Mouse (Mus musculus): ENCODE measurements around the gene Ppcdc. TPM values are rescaled to one million over a fixed set of nuclear protein-coding genes. Genes with fewer than 3 reads are reported as not detected.

Gene Ppcdc
- total and polyA plus RNA-seq, 3 experiments = 38.8 to 50.3 (median 44.1) TPM

DNA sequence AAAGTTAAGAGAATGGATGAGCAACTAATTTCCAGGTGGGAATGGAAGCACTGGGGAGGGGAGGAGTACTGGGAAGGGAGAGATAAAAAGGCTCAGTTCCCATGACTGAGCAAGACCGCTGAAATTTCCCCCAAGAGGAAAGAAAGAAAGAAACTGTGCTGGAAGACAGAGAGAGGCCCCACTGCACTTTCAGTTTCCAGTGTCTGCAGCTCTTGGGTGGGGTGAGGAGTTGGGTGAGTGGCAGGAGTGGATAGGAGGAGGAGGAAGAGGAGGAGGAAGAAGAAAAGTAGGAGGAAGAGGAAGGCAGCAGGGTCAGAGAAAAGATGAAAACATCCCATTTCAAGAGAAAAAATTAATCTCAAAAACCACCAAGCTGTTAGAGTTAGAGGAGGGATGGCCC is 94.0 kb downstream of the Ppcdc start (continued):
- TF ChIP-seq IRF4 (IDR thresholded peaks at IDR 0.05; ENCODE audit: low read depth, low read length) (peak; percentile 81), MAFK (IDR thresholded peaks at IDR 0.05; ENCODE audit: insufficient replicate concordance, low read length) (no peak), CHD2 (IDR thresholded peaks at IDR 0.05; ENCODE audit: low read length) (peak; percentile 71), KAT2A (IDR thresholded peaks at IDR 0.05; ENCODE audit: insufficient replicate concordance, low read length) (no peak), NELFE (IDR thresholded peaks at IDR 0.05; ENCODE audit: low read depth, low read length) (no peak), USF1 (IDR thresholded peaks at IDR 0.05; ENCODE audit: low read depth, low read length) (no peak), CTCF (conservative IDR thresholded peaks at IDR 0.05 in 1 of 2, IDR thresholded peaks at IDR 0.05 in 1 of 2; ENCODE audit: low read depth in 2 of 2, low read length in 2 of 2) (no peak), MEF2A (IDR thresholded peaks at IDR 0.05; ENCODE audit: borderline replicate concordance, low read depth, low read length) (peak; percentile 55; the same call in 1 of the 2 replicates), SMC3 (IDR thresholded peaks at IDR 0.05; ENCODE audit: low read depth, low read length) (peak; percentile 15; the same call in 1 of the 2 replicates), ZKSCAN1 (IDR thresholded peaks at IDR 0.05; ENCODE audit: borderline replicate concordance, low read depth, low read length) (no peak)

DNA sequence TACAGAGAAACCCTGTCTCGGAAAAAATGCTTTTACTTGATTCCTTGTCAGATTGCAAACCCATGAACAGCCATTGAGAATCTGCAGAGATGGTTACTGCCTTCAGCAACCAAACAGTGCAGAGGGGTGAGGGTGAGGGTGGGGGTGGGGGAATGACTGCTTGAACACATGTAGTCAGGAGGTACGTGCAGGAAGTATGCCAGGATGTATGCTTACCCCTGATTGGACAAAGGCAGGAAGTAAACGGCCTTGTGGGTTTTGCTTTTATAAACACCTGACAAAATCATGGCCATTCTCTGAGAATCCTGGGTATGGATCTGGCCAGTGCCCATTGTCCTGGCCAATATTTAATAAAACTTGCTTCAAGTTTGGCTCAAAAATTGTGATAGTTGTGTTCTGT is 96.2 kb downstream of the Ppcdc start:
- no peaks in the 10 kb centered on the region for H3K9me3 ChIP-seq (replicated peaks; ENCODE audit: low read length)
- dilution Hi-C loops (cut with MboI; ENCODE audit: extremely low pct_ligation_motif_present, extremely low pct_unique_long_range_greater_than_20kb, low sequenced_read_pairs) (no loop called here), in situ Hi-C loops (cut with MboI; ENCODE audit: low pct_ligation_motif_present, low pct_unique_long_range_greater_than_20kb, low sequenced_read_pairs) (loop anchor here (5.0 kb wide), 1 partner anchor 81 kb away; the partner anchor contains the start of gene 1700017B05Rik)
- TF ChIP-seq POLR2AphosphoS2 (IDR thresholded peaks at IDR 0.05; ENCODE audit: low read depth, low read length) (no peak), IRF4 (IDR thresholded peaks at IDR 0.05; ENCODE audit: low read depth, low read length) (no peak), ZKSCAN1 (IDR thresholded peaks at IDR 0.05; ENCODE audit: borderline replicate concordance, low read depth, low read length) (no peak), CHD1 (IDR thresholded peaks at IDR 0.05; ENCODE audit: low read depth, low read length) (no peak), USF2 (conservative IDR thresholded peaks at IDR 0.05; ENCODE audit: low read depth, low read length) (no peak), POLR2A (IDR thresholded peaks at IDR 0.05; ENCODE audit: low read depth, low read length) (no peak), E2F4 (IDR thresholded peaks at IDR 0.05; ENCODE audit: insufficient replicate concordance, low read depth, low read length) (no peak)
- H3K27ac ChIP-seq (ENCODE audit: insufficient read depth, low read depth) = no peak overlapping the region
- DNase-seq (ENCODE audit: extremely low read depth) = no peak
- H3K27me3 ChIP-seq (replicated peaks) = no peaks in the 10 kb centered on the region
- H3K4me3 ChIP-seq (replicated peaks in 1 of 3; ENCODE audit: low read depth in 2 of 3, low read length in 2 of 3, poor library complexity in 1 of 3) = no peak overlapping the region
- no peak overlapping the region for H3K4me2 ChIP-seq (ENCODE audit: insufficient read depth, low read depth, poor library complexity, severe bottlenecking)
- no peaks in the 10 kb centered on the region for H3K79me2 ChIP-seq (replicated peaks; ENCODE audit: control insufficient read depth, extremely low read depth, insufficient read depth, poor library complexity, severe bottlenecking)
- no peak overlapping the region for H3K9ac ChIP-seq (ENCODE audit: insufficient read depth, low read depth)
- H3K36me3 ChIP-seq (replicated peaks in 1 of 2; ENCODE audit: control insufficient read depth in 1 of 2, insufficient read depth in 1 of 2, low read length in 1 of 2) = no peaks in the 10 kb centered on the region
- peaks cover 21 to 41% of the 10 kb centered on the region in 2 experiments for H3K4me1 ChIP-seq (ENCODE audit: control insufficient read depth in 1 of 2, insufficient read depth in 2 of 2)

DNA sequence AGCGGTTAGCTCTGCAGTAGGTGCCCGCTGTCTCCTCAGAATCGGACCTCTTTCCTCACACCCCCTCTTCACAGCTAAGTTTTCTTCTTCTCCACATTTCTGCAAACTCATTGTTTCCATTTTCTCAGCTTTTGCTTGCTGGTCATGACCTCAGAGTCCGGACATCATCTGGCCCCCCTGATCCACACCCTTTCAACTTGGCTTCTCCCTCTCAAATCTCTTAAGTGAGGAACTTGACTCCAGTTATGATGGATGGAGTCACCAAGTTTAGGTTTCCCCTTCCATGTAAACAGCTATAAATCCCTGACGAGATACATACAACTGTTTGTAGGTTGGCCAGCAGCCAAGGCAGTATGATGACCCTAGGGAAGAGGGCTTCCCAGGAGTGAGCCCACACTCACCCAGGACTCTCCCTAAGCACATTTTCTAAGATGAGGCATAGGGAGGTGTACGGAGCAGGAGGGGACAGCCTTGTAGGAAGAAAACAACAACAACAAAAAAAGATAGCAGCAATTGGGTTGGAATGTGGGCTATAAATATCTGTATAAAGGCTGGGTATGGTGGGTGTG is 96.9 kb downstream of the Ppcdc start:
- in situ Hi-C loops (cut with MboI; ENCODE audit: low pct_ligation_motif_present, low pct_unique_long_range_greater_than_20kb, low sequenced_read_pairs) = loop anchor here (5.0 kb wide), 1 partner anchor 81 kb away; the partner anchor contains the start of gene 1700017B05Rik
- Histone ChIP-seq H3K4me3 (replicated peaks in 1 of 3; ENCODE audit: low read depth in 2 of 3, low read length in 2 of 3, poor library complexity in 1 of 3) (no peak overlapping the region), H3K9ac (ENCODE audit: insufficient read depth, low read depth) (no peak overlapping the region), H3K9me3 (replicated peaks; ENCODE audit: low read length) (no peaks in the 10 kb centered on the region), H3K4me2 (ENCODE audit: insufficient read depth, low read depth, poor library complexity, severe bottlenecking) (no peak overlapping the region), H3K79me2 (replicated peaks; ENCODE audit: control insufficient read depth, extremely low read depth, insufficient read depth, poor library complexity, severe bottlenecking) (no peaks in the 10 kb centered on the region), H3K36me3 (replicated peaks in 1 of 2; ENCODE audit: control insufficient read depth in 1 of 2, insufficient read depth in 1 of 2, low read length in 1 of 2) (no peaks in the 10 kb centered on the region), H3K4me1 (ENCODE audit: control insufficient read depth in 1 of 2, insufficient read depth in 2 of 2) (peaks cover 21 to 41% of the 10 kb centered on the region in 2 experiments), H3K27ac (ENCODE audit: insufficient read depth, low read depth) (no peak overlapping the region), H3K27me3 (replicated peaks) (no peaks in the 10 kb centered on the region)
- no peak for DNase-seq (ENCODE audit: extremely low read depth)
- dilution Hi-C loops (cut with MboI; ENCODE audit: extremely low pct_ligation_motif_present, extremely low pct_unique_long_range_greater_than_20kb, low sequenced_read_pairs) = no loop called here
- TF ChIP-seq ZNF384 (IDR thresholded peaks at IDR 0.05; ENCODE audit: low read depth, low read length) (no peak), ETS1 (conservative IDR thresholded peaks at IDR 0.05; ENCODE audit: low read depth, low read length) (0 out of 2 replicates have a peak, but pooled peaks have one; percentile 28), JUN (IDR thresholded peaks at IDR 0.05; ENCODE audit: insufficient read depth, low read depth, low read length) (peak; percentile 23; the same call in 1 of the 2 replicates)
